Mouse (Mus musculus): ENCODE measurements at regions not wholly inside any gene's neighbourhood (a gene's known extent, or its start where the extent isn't known, plus 50 kb on each side); places are given as distances from the start of the nearest gene placed in this dataset.

GRCm38 (mm10) chr3:41359458-41359857, 196.1 kb upstream of the Jade1 start:
- no peak for DNase-seq

DNA sequence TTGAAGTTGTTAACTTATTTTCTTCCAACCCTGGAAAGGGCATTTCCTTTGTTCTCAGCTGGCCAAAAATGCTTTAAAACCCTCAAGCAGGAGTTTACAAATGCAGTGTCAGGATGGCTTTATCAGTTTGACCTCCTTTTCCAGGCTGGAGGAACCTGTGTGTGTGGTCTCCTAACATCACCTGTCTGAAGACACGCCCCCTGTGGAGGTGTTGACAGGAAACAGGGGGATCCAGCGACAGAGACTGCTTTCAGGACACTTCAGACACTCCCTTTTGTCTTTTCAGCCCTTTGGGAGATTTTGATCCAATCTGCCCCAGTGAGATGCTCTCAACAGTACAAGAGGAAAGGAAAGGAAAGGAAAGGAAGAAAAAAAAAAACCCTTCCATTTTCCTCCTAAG, 202.5 kb upstream of the Jade1 start:
- DNase-seq = no peak

DNA sequence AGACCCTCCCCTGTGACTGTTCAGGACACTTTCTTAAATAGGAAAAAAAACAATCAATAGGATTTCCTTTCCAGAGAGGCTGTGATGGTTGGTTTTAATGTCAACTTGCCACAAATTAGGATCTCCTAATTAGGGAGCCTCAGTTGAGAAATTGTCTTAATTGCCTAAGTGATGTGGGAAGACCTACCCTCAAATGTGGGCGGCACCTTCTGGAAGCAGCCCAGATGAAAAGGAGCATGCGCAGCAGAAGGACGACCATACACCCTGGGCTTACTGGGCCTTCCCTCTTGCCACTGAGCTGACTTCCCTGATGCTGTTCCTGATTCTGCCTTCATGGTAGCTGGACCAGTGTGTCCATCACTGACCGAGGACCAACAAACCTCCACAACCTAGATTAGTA, 203.7 kb upstream of the Jade1 start:
- DNase-seq = no peak

DNA sequence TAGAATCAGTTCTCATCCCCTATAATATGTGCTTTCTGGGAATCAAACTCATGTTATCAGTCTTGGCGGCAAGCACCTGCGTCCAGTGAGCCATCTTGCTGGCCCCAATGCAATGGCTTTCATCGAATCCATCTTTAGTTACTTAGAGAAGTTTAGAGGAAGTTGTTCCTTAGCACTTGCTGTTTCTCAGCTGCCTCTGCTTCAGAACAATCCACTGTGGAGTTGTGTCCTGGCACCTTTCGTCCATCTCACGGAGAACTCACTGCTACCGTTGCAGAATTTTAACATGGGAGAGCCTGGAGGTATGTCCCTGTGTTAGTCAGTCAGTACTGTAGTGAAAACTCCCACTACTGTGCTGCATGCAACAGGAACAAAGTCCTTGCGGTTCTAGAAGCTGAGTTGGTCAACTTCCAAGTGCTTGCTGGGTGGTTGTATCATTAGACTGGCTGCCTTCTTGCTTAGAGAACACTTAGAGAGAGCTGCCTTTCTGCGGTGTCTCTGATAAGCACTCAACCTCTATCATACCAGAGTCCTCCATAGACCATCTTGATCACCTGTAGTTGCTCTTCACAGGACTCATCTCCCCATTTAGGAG, 204.3 kb upstream of the Jade1 start:
- no peak for DNase-seq

GRCm38 (mm10) chr3:41350331-41350730, 205.2 kb upstream of the Jade1 start:
- no peak for DNase-seq

DNA sequence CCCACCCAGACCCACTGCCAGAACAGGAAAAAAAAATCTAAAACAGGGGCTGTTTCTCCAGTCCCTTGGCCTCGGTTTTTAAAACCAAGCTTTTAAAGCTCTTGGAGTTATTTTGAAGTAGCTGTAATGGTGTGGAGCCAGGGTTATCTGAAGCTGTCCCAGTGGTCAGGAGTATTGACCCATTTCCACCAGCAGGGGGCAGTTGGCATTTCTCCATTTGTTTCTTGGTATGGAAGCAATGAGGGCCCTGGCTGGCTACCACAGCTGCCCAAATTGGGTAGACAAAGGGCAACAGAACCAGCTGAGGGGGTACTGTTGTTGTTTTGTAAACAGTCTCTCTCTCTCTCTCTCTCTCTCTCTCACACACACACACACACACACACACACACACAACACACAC, 206.7 kb upstream of the Jade1 start:
- DNase-seq = peak; percentile 22

- no peak for DNase-seq
These were observed 208.7 kb upstream of the Jade1 start for GRCm38 (mm10) chr3:41346863-41347262.

- DNase-seq = no peak
These were observed 212.1 kb upstream of the Jade1 start for GRCm38 (mm10) chr3:41343431-41343830.

GRCm38 (mm10) chr3:41332481-41332880, 223.1 kb upstream of the Jade1 start:
- DNase-seq = no peak

GRCm38 (mm10) chr3:41330356-41330755, 225.2 kb upstream of the Jade1 start:
- DNase-seq = no peak

GRCm38 (mm10) chr3:41328828-41329227, 226.7 kb upstream of the Jade1 start:
- no peak for DNase-seq

DNA sequence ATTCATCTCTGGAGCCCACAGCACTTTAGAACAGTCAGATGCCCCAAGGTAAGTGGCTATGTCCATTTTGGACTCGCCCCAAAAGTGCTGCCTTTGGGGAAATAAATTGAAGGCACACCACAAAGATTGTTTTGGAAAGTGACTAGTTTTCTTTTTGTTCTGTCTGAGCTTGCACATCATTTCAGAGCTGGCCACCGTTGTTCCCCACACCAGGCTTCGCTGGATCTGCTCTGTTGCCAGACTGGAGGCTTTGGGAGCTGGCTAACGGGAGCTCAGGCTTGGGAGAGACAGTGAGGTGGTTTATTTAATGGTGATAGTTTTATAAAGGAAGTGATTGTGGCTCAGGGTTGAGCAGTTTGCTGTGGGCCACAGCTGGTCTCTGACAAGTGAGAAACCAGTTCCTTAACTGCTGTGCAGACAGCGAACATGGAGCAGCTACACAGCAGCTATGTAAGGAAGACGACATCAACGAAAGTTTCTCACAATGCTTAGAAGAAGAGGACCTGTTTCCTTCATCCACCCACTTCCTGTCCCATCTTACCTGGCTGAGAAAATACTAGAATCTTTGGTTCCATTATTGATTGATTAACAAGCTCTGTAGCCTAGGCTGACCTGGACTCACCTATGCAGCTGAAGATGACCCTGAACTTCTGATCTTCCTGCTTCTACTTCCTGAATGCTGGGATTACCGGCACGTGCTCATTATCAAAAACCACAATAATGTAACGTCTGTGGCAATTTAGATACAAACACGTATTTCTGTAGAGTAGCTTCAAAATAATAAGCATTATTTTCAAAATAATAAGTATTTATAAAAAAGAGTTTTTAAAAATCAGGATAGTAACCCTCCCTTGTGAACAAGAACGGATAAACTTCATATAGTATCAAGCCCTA, 229.1 kb upstream of the Jade1 start:
- DNase-seq = no peak

- no peak for DNase-seq
These were observed 233.7 kb upstream of the Jade1 start for GRCm38 (mm10) chr3:41321808-41322207.

- DNase-seq = no peak
These were observed 236.2 kb upstream of the Jade1 start for GRCm38 (mm10) chr3:41319214-41319856.

DNA sequence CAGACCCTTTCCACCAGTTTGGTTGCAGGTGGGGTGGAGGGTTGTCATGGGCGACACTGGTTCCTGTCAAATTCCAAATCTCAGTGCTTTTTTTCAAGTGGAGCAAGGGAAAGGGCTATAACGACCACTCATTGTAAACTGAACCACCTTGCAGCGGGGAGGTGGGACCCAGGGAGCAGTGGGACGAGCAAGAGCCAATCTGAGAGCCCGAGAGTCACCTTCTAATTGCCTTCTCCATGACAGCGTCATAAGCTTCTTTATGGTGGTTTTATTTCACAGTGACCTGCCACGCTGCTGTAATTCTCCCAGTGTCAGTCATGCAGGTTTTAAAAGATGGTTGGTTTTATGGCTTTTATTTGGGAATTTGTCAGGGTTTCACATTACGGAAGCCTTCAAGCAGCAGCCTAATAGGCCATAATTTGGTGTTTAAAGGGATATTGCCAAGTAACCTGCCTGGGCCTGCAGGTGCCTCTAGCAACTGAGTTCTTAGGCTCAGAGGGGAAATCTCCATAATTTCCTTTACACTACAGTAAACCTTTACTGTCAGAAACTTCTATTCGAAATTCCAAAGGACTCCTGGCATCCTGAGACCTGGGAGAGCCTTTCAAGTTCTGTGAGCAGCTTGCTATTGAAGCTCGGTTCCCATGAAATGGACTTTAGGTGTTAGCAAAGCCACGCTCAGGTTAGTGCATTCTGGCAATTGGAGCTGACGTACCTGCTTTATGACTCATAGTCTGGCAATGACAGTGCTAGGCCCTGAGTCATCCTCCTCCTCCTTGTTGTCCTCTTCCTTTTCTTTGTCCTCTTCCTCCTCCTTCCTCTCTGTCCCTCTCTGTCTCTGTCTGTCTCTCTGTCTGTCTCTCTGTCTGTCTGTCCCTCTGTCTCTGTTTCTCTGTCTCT, 235.6 kb upstream of the Pgrmc2 start:
- no peak for DNase-seq

- no peak for DNase-seq
These were observed 234.3 kb upstream of the Pgrmc2 start for GRCm38 (mm10) chr3:41317170-41317569.

DNA sequence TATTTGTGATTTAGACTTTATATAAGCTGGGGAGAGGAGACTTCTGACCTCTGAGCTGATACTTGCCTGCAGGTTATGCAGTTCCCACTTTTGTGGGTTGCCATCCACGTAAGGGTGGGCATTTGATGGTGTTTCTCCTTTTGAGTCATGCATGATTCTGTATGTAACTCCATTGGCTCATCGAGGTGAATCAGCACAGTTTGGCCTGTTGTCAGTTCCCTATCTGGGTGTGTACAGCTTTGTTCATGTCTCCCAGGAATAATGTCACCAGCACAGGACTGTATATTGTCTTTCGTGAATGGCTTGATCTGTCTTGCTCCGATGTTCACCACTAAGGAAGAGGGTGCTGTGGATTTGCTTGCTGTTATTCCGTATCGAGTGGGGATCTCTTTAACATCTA, 229.6 kb upstream of the Pgrmc2 start:
- DNase-seq = no peak

GRCm38 (mm10) chr3:41307400-41308028, 224.7 kb upstream of the Pgrmc2 start:
- no peak for DNase-seq

- no peak for DNase-seq
These were observed 220.0 kb upstream of the Pgrmc2 start for GRCm38 (mm10) chr3:41302805-41303204.

DNA sequence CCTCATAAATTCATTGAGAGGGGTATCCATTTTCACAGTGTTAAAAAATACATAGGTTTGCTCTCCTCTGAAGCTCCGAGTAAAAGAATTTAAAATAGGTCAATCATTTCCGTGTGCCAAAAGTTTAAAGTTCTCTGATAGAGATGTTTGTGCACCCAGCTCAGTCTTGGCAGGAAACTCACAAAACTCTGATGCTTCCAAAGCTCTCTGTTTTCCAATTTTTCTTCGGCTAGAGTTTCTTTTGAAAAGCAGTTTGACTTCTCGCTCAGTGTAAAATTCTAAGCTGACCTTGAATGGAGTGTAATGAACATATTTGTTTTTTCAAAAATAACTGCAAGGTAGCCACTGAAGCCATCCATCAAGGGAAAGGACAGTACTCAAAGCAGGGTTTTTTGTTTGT, 215.9 kb upstream of the Pgrmc2 start:
- DNase-seq = no peak

GRCm38 (mm10) chr3:41296152-41296809, 213.4 kb upstream of the Pgrmc2 start:
- DNase-seq = no peak

- DNase-seq = no peak
These were observed 212.3 kb upstream of the Pgrmc2 start for GRCm38 (mm10) chr3:41295150-41295549.
